Mouse (Mus musculus) midbrain, embryonic 10.5 days (tissue): Measurements from ENCODE around the gene Ogfod2. TPM values are rescaled to one million over a fixed set of nuclear protein-coding genes. Genes with fewer than 3 reads are reported as not detected.

Experiments
- DNase-seq: peaks from one replicate; pipeline ENCODE4 v3.0.0-alpha.2; 2017; ENCODE audit warnings: low spot score
- H3K27ac ChIP-seq: fragments of 300-500 bp; sonication (generic); replicated peaks from 2 replicates; pipeline ENCODE4 v1.5.1; 2016; ENCODE audit warnings: mild to moderate bottlenecking
- H3K27me3 ChIP-seq: fragments of 300-500 bp; sonication (generic); 2 replicates; pipeline ENCODE4 v1.6.1; 2016; ENCODE audit warnings: low read depth, mild to moderate bottlenecking; ENCODE audit not compliant: poor library complexity, severe bottlenecking
- H3K36me3 ChIP-seq: fragments of 300-500 bp; sonication (generic); 2 replicates; pipeline ENCODE4 v1.6.1; 2016; ENCODE audit warnings: mild to moderate bottlenecking, moderate library complexity
- H3K4me1 ChIP-seq: fragments of 300-500 bp; sonication (generic); 2 replicates; pipeline ENCODE4 v1.6.1; 2016
- H3K4me3 ChIP-seq: fragments of 300-500 bp; sonication (generic); 2 replicates; pipeline ENCODE4 v1.5.1; 2016; ENCODE audit warnings: mild to moderate bottlenecking, moderate library complexity
- H3K9me3 ChIP-seq: fragments of 300-500 bp; sonication (generic); replicated peaks from 2 replicates; pipeline ENCODE4 v1.6.1; 2016; ENCODE audit warnings: mild to moderate bottlenecking
- WGBS: fragments of 180-500 bp; shearing (Covaris S2); methylation state at CpG from one replicate; pipeline ENCODE4 v1.1.7; 2016; 5-methylcytosine and 5-hydroxymethylcytosine counted together
- polyA plus RNA-seq: library from polyadenylated mRNA; unstranded; fragments of >200 nt; fragmentation: Nextera tagmentation; extraction: Ambion mirVana; gene quantifications from 2 replicates; pipeline ENCODE4 v1.2.1, GENCODE M21; 2016

The Ogfod2 gene
- polyA plus RNA-seq, 1 experiment from 2014 or later = 18.1 TPM

DNA sequence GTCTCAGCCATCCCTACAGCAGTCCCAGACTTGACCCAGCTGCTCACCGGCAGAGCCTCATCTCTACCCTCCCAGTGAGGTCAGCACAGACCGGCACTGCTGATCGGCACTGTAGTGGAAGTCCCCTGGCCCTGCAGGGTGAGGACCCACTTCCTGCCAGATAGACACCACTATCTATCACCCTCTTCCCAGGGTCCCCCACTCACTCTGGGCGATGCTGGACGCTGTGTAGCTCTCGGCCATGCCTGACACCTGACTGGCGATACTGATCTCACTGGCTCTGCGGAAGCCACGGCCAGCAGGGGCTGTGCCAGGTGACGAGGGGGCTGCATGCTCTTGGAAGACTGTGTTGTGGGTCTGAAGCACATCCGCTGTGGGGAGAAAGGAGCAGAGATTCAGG, 13.0 kb downstream of the Ogfod2 start:
- Histone ChIP-seq H3K27ac (no peak overlapping the region), H3K4me3 (no peak overlapping the region), H3K27me3 (no peaks in the 10 kb centered on the region), H3K36me3 (peaks cover 92% of the 10 kb centered on the region), H3K9me3 (no peaks in the 10 kb centered on the region), H3K4me1 (no peaks in the 10 kb centered on the region)
- DNase-seq = no peak
- WGBS = 91% methylated on average over 11 of the region's 11 CpGs

GRCm38 (mm10) chr5:124134261-124134660, 22.2 kb downstream of the Ogfod2 start:
- H3K4me1 ChIP-seq = no peaks in the 10 kb centered on the region

DNA sequence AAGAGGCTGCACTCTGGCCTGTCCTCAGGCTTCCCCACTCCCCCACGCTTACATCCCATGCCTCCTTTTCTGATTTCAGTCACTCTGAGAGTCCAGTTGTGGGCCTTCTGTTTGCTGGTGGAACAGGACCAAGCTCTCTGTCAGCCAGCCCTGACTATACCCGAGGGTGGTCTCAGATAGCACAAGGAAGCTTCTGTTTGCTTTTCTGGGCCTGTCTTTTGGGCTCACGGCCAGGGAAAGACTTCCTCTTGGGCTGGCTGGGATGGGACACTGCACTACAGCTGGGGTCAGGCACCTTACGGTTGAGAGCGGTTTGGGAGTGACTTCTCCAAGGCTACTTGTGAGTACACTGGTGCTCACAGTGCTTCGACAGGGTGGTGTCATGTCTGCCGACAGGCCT, 26.0 kb downstream of the Ogfod2 start:
- WGBS = 89% methylated on average over 7 of the region's 7 CpGs

More at GRCm38 (mm10) chr5:124134261-124134660, 22.2 kb downstream of the Ogfod2 start:
- no peak overlapping the region for H3K27ac ChIP-seq
- no peaks in the 10 kb centered on the region for H3K9me3 ChIP-seq
- H3K4me3 ChIP-seq = no peak overlapping the region
- H3K36me3 ChIP-seq = peaks cover 64% of the 10 kb centered on the region
- 87% methylated on average over 5 of the region's 5 CpGs for WGBS
- DNase-seq = no peak
- H3K27me3 ChIP-seq = no peaks in the 10 kb centered on the region

DNA sequence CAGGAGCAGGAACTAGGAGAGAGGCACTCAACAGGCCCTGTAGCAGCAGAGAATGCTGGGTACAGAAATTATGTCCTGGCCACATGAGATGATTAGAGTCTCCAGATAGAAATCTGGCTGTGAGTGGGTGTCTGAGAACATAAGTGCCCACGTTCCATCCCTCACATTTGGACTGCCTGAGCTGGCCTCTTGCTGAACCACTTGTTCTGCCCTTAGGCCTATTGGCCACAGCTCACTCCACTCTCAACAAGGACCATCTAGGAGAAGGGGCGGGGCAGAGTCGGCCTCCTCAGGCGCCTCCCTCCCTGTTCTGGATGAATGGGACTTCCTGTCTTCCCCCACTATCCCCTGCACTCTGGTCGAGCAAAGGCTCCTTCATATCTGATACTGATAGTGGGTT, 36.9 kb downstream of the Ogfod2 start:
- peaks cover 18% of the 10 kb centered on the region for H3K36me3 ChIP-seq
- no peak for DNase-seq
- no peak overlapping the region for H3K27ac ChIP-seq
- no peak overlapping the region for H3K4me3 ChIP-seq
- peaks cover 3% of the 10 kb centered on the region; the same call in 1 of the 2 replicates for H3K4me1 ChIP-seq
- no peaks in the 10 kb centered on the region for H3K9me3 ChIP-seq
- no peaks in the 10 kb centered on the region for H3K27me3 ChIP-seq
- WGBS = 72% methylated on average over 5 of the region's 5 CpGs

More for the DNA sequence above, 26.0 kb downstream of the Ogfod2 start:
- Histone ChIP-seq H3K4me1 (no peaks in the 10 kb centered on the region), H3K4me3 (no peak overlapping the region), H3K27me3 (no peaks in the 10 kb centered on the region), H3K27ac (no peak overlapping the region), H3K36me3 (peaks cover 55% of the 10 kb centered on the region), H3K9me3 (0 out of 2 replicates have a peak, but pooled peaks cover 3% of the 10 kb centered on the region)
- DNase-seq = no peak

GRCm38 (mm10) chr5:124150895-124151294, 38.8 kb downstream of the Ogfod2 start:
- no peak for DNase-seq
- H3K4me3 ChIP-seq = no peak overlapping the region
- H3K27me3 ChIP-seq = no peaks in the 10 kb centered on the region
- peaks cover 18% of the 10 kb centered on the region for H3K36me3 ChIP-seq
- peaks cover 3% of the 10 kb centered on the region; the same call in 1 of the 2 replicates for H3K4me1 ChIP-seq
- H3K27ac ChIP-seq = no peak overlapping the region
- WGBS = 85% methylated on average over 7 of the region's 7 CpGs
- H3K9me3 ChIP-seq = no peaks in the 10 kb centered on the region

- Histone ChIP-seq H3K9me3 (no peaks in the 10 kb centered on the region), H3K27ac (no peak overlapping the region), H3K27me3 (no peaks in the 10 kb centered on the region), H3K4me3 (no peak overlapping the region), H3K36me3 (peaks cover 12% of the 10 kb centered on the region), H3K4me1 (peaks cover 3% of the 10 kb centered on the region; the same call in 1 of the 2 replicates)
- DNase-seq = no peak
- 87% methylated on average over 4 of the region's 4 CpGs for WGBS
Observed at GRCm38 (mm10) chr5:124152734-124153133, 40.6 kb downstream of the Ogfod2 start.

- 90% methylated on average over 5 of the region's 5 CpGs for WGBS
- Histone ChIP-seq H3K27me3 (no peaks in the 10 kb centered on the region), H3K36me3 (peaks cover 9% of the 10 kb centered on the region), H3K27ac (no peak overlapping the region), H3K4me3 (no peak overlapping the region), H3K4me1 (peaks cover 21% of the 10 kb centered on the region), H3K9me3 (no peaks in the 10 kb centered on the region)
- no peak for DNase-seq
Observed at GRCm38 (mm10) chr5:124155943-124156342, 43.8 kb downstream of the Ogfod2 start.

DNA sequence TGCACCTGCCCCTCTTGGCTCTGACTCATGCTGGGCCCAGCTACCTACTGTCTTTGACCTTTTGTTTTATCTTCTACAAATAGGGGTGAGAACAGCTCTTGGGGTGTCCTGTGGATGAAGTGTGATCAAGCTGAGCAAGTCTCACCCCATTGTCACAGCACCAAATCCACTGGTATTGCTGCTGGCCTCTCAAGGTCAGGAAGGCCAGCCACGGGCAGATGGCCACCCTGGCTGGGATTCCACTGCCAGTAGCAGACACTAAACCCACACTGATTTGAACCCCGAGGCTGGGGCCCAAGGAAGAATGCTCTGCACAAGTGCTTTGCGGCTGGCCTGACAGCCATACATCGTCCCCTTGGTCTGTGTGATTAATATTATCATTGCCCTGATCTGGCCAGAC, 46.2 kb downstream of the Ogfod2 start:
- Histone ChIP-seq H3K4me3 (no peak overlapping the region), H3K9me3 (no peaks in the 10 kb centered on the region), H3K27ac (no peak overlapping the region), H3K27me3 (no peaks in the 10 kb centered on the region), H3K4me1 (peaks cover 35% of the 10 kb centered on the region), H3K36me3 (no peaks in the 10 kb centered on the region)
- 74% methylated on average over 4 of the region's 4 CpGs for WGBS
- DNase-seq = no peak

DNA sequence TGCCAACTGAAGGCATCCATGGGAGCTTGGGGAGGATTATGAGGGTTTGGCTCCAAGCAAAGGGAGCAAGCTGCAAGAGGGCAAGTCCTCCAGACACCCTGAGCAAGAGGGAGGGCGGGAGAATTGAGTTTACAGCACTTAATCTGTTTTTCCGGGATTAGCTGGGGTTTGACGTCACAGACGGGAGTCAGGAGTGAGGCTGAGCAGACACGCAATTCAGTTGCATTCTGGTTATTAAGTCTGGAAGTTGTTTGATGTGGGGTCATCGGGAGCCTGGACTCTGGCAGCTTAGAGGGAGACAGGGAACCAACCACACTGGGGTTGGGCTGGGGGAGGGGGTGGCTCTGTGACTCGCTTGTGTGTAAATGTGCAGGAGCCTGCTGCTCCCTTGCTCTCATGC, 47.4 kb downstream of the Ogfod2 start:
- no peak overlapping the region for H3K4me3 ChIP-seq
- WGBS = 22% methylated on average over 7 of the region's 7 CpGs
- peaks cover 47% of the 10 kb centered on the region for H3K4me1 ChIP-seq
- DNase-seq = no peak
- H3K9me3 ChIP-seq = no peaks in the 10 kb centered on the region
- no peaks in the 10 kb centered on the region for H3K36me3 ChIP-seq
- no peaks in the 10 kb centered on the region for H3K27me3 ChIP-seq
- peak overlapping the region; percentile 4 for H3K27ac ChIP-seq

DNA sequence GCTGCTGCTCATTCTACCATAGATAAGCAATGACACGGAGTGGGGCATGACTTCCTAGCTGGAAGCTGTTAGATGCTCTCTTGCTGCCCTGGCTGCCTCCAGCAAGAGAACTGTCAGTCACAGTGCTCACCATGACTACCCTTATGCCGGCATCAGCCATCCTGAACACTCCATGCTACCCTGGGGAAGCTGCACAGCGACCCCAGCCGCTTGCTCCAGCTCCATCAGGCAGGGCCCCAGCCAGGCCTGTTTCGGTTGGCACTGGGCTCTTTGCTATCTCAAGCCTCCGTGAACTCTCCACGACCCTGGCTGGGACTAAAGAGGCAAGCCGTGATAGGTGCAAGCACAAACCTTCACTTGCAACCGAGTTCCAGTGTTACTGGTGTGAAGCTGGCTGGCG, 49.7 kb downstream of the Ogfod2 start:
- Histone ChIP-seq H3K27ac (no peak overlapping the region), H3K27me3 (no peaks in the 10 kb centered on the region), H3K9me3 (no peaks in the 10 kb centered on the region), H3K4me3 (no peak overlapping the region), H3K4me1 (peaks cover 71% of the 10 kb centered on the region), H3K36me3 (no peaks in the 10 kb centered on the region)
- DNase-seq = no peak
- 68% methylated on average over 10 of the region's 10 CpGs for WGBS

- H3K27ac ChIP-seq = no peak overlapping the region
- peaks cover 78% of the 10 kb centered on the region for H3K4me1 ChIP-seq
- WGBS = 61% methylated on average over 5 of the region's 5 CpGs
- DNase-seq = peak; percentile 70
- H3K4me3 ChIP-seq = no peak overlapping the region
- no peaks in the 10 kb centered on the region for H3K36me3 ChIP-seq
- H3K27me3 ChIP-seq = no peaks in the 10 kb centered on the region
- no peaks in the 10 kb centered on the region for H3K9me3 ChIP-seq
Observed at GRCm38 (mm10) chr5:124162577-124162976, 50.5 kb downstream of the Ogfod2 start.

DNA sequence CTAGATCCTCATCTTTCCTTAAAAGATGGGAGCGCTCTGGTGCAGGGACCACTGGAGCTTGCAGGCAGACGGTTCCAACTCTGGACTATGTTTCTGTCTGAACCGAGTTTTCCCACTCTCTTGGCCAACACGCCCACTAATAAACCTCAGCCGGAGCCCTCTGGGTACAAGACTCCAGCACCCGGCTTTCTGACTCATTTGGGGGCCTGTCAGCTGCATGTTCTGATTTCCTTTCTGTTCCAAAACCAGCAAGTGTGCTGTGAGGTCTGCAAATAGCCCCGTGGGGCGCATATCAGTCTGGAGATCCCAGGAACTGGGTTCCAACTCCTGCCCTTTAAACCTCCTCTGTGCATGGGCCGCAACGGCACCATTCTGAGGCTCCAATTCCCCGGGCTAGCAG, 51.3 kb downstream of the Ogfod2 start:
- no peak for DNase-seq
- H3K4me3 ChIP-seq = no peak overlapping the region
- H3K27ac ChIP-seq = 0 out of 2 replicates have a peak overlapping the region, but pooled peaks have one; percentile 17
- peaks cover 80% of the 10 kb centered on the region for H3K4me1 ChIP-seq
- 89% methylated on average over 11 of the region's 11 CpGs for WGBS
- H3K36me3 ChIP-seq = no peaks in the 10 kb centered on the region
- no peaks in the 10 kb centered on the region for H3K27me3 ChIP-seq
- H3K9me3 ChIP-seq = no peaks in the 10 kb centered on the region
